Mouse (Mus musculus): ENCODE data around the gene Pla2g6.

- TF ChIP-seq CTCF (IDR thresholded peaks at IDR 0.05; ENCODE audit: low read depth) (no peak), EP300 (IDR thresholded peaks at IDR 0.05; ENCODE audit: low read depth) (no peak)
Measured at GRCm38 (mm10) chr15:79348651-79349050, 20.5 kb upstream of the Pla2g6 start.

All from heart, postnatal 0 days (tissue).